Mouse (Mus musculus) embryonic facial prominence, embryonic 13.5 days (tissue): ENCODE results near the gene Zdhhc24. TPM values are rescaled to one million over a fixed set of nuclear protein-coding genes. Genes with fewer than 3 reads are reported as not detected.

Experiments
- ATAC-seq: fragments of 200-750 bp; cut with Nextera tagmentation; 2 replicates; pipeline ENCODE4 v1.8.0; 2017; ENCODE audit warnings: low read depth; ENCODE audit not compliant: insufficient number of reproducible peaks, insufficient read depth, low FRiP score, low TSS enrichment
- H3K27ac ChIP-seq: fragments of 300-500 bp; sonication (generic); 2 replicates; pipeline ENCODE4 v1.5.1; 2015; ENCODE audit warnings: moderate library complexity, mild to moderate bottlenecking, inconsistent platforms
- H3K27me3 ChIP-seq: fragments of 300-500 bp; sonication (generic); 2 replicates; pipeline ENCODE4 v1.6.1; 2015; ENCODE audit warnings: mild to moderate bottlenecking, inconsistent platforms
- H3K36me3 ChIP-seq: fragments of 300-500 bp; sonication (generic); 2 replicates; pipeline ENCODE4 v1.6.1; 2015; ENCODE audit warnings: mild to moderate bottlenecking, inconsistent platforms
- H3K4me1 ChIP-seq: fragments of 300-500 bp; sonication (generic); 2 replicates; pipeline ENCODE4 v1.6.1; 2015; ENCODE audit warnings: inconsistent platforms
- H3K4me2 ChIP-seq: fragments of 300-500 bp; sonication (generic); 2 replicates; pipeline ENCODE4 v1.6.1; 2015; ENCODE audit warnings: moderate library complexity, mild to moderate bottlenecking, inconsistent platforms
- H3K4me3 ChIP-seq: fragments of 300-500 bp; sonication (generic); 2 replicates; pipeline ENCODE4 v1.5.1; 2015; ENCODE audit warnings: mild to moderate bottlenecking, inconsistent platforms
- H3K9ac ChIP-seq: fragments of 300-500 bp; sonication (generic); 2 replicates; pipeline ENCODE4 v1.6.1; 2015; ENCODE audit warnings: mild to moderate bottlenecking, inconsistent platforms
- H3K9me3 ChIP-seq: fragments of 300-500 bp; sonication (generic); 2 replicates; pipeline ENCODE4 v1.6.1; 2016; ENCODE audit warnings: inconsistent platforms
- WGBS: fragments of 180-500 bp; shearing (Covaris S2); methylation state at CpG from one replicate; pipeline ENCODE4 v1.1.7; 2015; ENCODE audit warnings: mixed read lengths; 5-methylcytosine and 5-hydroxymethylcytosine counted together
- polyA plus RNA-seq: library from polyadenylated mRNA; unstranded; fragments of >200 nt; fragmentation: Nextera tagmentation; extraction: Ambion mirVana; gene quantifications from 2 replicates; pipeline ENCODE4 v1.2.1, GENCODE M21; 2015

The Zdhhc24 gene
- polyA plus RNA-seq, 1 experiment from 2014 or later: 10.4 TPM

- no peak for ATAC-seq
- H3K9me3 ChIP-seq: no peaks in the 10 kb centered on the region
- WGBS: 2% methylated on average over 17 of the region's 17 CpGs
Measured at GRCm38 (mm10) chr19:4877785-4878184, 683 bp upstream of the Zdhhc24 start, which contains the start of gene Actn3. Actn3 (minus strand) TSS chr19:4877909.

GRCm38 (mm10) chr19:4879324-4879703 is 846 bp downstream of the Zdhhc24 start:
- no peak for ATAC-seq
- Histone ChIP-seq H3K36me3 (peaks cover 9% of the 10 kb centered on the region; the same call in 1 of the 2 replicates), H3K9ac (peak overlapping the region; percentile 89)

More at GRCm38 (mm10) chr19:4877785-4878184, 683 bp upstream of the Zdhhc24 start, which contains the start of gene Actn3:
- H3K4me1 ChIP-seq: peaks cover 16% of the 10 kb centered on the region
- H3K36me3 ChIP-seq: no peaks in the 10 kb centered on the region
- H3K9ac ChIP-seq: peak within 1 kb of the TSS; percentile 89
- H3K27ac ChIP-seq: peak within 1 kb of the TSS; percentile 75
- peak within 1 kb of the TSS; percentile 94 for H3K4me3 ChIP-seq
- H3K27me3 ChIP-seq: peaks cover 4% of the 10 kb centered on the region; the same call in 1 of the 2 replicates
- peak within 1 kb of the TSS; percentile 89 for H3K4me2 ChIP-seq

GRCm38 (mm10) chr19:4883961-4884360 is 5.5 kb downstream of the Zdhhc24 start:
- no peaks in the 10 kb centered on the region for H3K9me3 ChIP-seq
- H3K4me1 ChIP-seq: peaks cover 5% of the 10 kb centered on the region; the same call in 1 of the 2 replicates
- H3K4me2 ChIP-seq: no peak overlapping the region
- no peak overlapping the region for H3K4me3 ChIP-seq
- H3K27ac ChIP-seq: no peak overlapping the region
- H3K27me3 ChIP-seq: no peaks in the 10 kb centered on the region
- no peak overlapping the region for H3K9ac ChIP-seq
- no peak for ATAC-seq
- 89% methylated on average over 4 of the region's 4 CpGs for WGBS
- peaks cover 9% of the 10 kb centered on the region; the same call in 1 of the 2 replicates for H3K36me3 ChIP-seq

More at GRCm38 (mm10) chr19:4879324-4879703, 846 bp downstream of the Zdhhc24 start:
- Histone ChIP-seq H3K4me3 (peak overlapping the region; percentile 94), H3K4me1 (peaks cover 16% of the 10 kb centered on the region), H3K27ac (no peak overlapping the region), H3K27me3 (peaks cover 4% of the 10 kb centered on the region; the same call in 1 of the 2 replicates), H3K9me3 (no peaks in the 10 kb centered on the region), H3K4me2 (peak overlapping the region; percentile 89)
- 38% methylated on average over 10 of the region's 10 CpGs for WGBS

- Histone ChIP-seq H3K27me3 (no peaks in the 10 kb centered on the region), H3K36me3 (peaks cover 32% of the 10 kb centered on the region), H3K9ac (no peak overlapping the region), H3K4me1 (no peaks in the 10 kb centered on the region), H3K4me3 (no peak overlapping the region), H3K27ac (no peak overlapping the region), H3K9me3 (no peaks in the 10 kb centered on the region), H3K4me2 (no peak overlapping the region)
- no peak for ATAC-seq
- 85% methylated on average over 10 of the region's 10 CpGs for WGBS
Measured at GRCm38 (mm10) chr19:4889791-4890190, 11.3 kb downstream of the Zdhhc24 start.

GRCm38 (mm10) chr19:4891798-4892197 is 13.3 kb downstream of the Zdhhc24 start:
- Histone ChIP-seq H3K4me1 (no peaks in the 10 kb centered on the region), H3K9me3 (no peaks in the 10 kb centered on the region), H3K4me2 (no peak overlapping the region), H3K36me3 (peaks cover 32% of the 10 kb centered on the region), H3K4me3 (no peak overlapping the region), H3K9ac (no peak overlapping the region), H3K27ac (no peak overlapping the region), H3K27me3 (no peaks in the 10 kb centered on the region)
- WGBS: 80% methylated on average over 3 of the region's 3 CpGs
- no peak for ATAC-seq

GRCm38 (mm10) chr19:4896780-4897520 is 18.5 kb downstream of the Zdhhc24 start:
- Histone ChIP-seq H3K27ac (no peak overlapping the region), H3K9ac (no peak overlapping the region), H3K4me3 (no peak overlapping the region), H3K4me1 (no peaks in the 10 kb centered on the region), H3K9me3 (no peaks in the 10 kb centered on the region), H3K4me2 (no peak overlapping the region), H3K36me3 (peaks cover 20% of the 10 kb centered on the region), H3K27me3 (no peaks in the 10 kb centered on the region)
- ATAC-seq: no peak
- 51% methylated on average over 21 of the region's 21 CpGs for WGBS

GRCm38 (mm10) chr19:4898972-4899371 is 20.5 kb downstream of the Zdhhc24 start:
- Histone ChIP-seq H3K36me3 (peaks cover 23% of the 10 kb centered on the region), H3K27ac (no peak overlapping the region), H3K27me3 (no peaks in the 10 kb centered on the region), H3K9ac (no peak overlapping the region), H3K4me3 (no peak overlapping the region), H3K9me3 (no peaks in the 10 kb centered on the region), H3K4me1 (no peaks in the 10 kb centered on the region), H3K4me2 (no peak overlapping the region)
- no peak for ATAC-seq
- 62% methylated on average over 9 of the region's 9 CpGs for WGBS

GRCm38 (mm10) chr19:4899888-4900287 is 21.4 kb downstream of the Zdhhc24 start:
- no peaks in the 10 kb centered on the region for H3K4me1 ChIP-seq
- no peak overlapping the region for H3K27ac ChIP-seq
- WGBS: 79% methylated on average over 3 of the region's 3 CpGs
- no peak overlapping the region for H3K4me2 ChIP-seq
- no peak for ATAC-seq
- no peak overlapping the region for H3K9ac ChIP-seq
- H3K36me3 ChIP-seq: peaks cover 23% of the 10 kb centered on the region
- no peaks in the 10 kb centered on the region for H3K27me3 ChIP-seq
- no peak overlapping the region for H3K4me3 ChIP-seq
- H3K9me3 ChIP-seq: no peaks in the 10 kb centered on the region

- peak within 1 kb of the TSS; percentile 61 for H3K4me2 ChIP-seq
- H3K9me3 ChIP-seq: no peaks in the 10 kb centered on the region
- peaks cover 6% of the 10 kb centered on the region; the same call in 1 of the 2 replicates for H3K4me1 ChIP-seq
- no peak within 1 kb of the TSS for H3K27ac ChIP-seq
- H3K27me3 ChIP-seq: no peaks in the 10 kb centered on the region
- peak within 1 kb of the TSS; percentile 65 for H3K4me3 ChIP-seq
- H3K9ac ChIP-seq: peak within 1 kb of the TSS; percentile 75
- 7% methylated on average over 31 of the region's 31 CpGs for WGBS
- peak; percentile 62; the same call in 1 of the 2 replicates for ATAC-seq
- H3K36me3 ChIP-seq: peaks cover 51% of the 10 kb centered on the region
Measured at GRCm38 (mm10) chr19:4905979-4906794, 27.7 kb downstream of the Zdhhc24 start, which contains the start of gene Bbs1. Bbs1 (minus strand) TSS chr19:4906628.

- no peaks in the 10 kb centered on the region for H3K27me3 ChIP-seq
- WGBS: 86% methylated on average over 4 of the region's 4 CpGs
- no peak for ATAC-seq
- peaks cover 6% of the 10 kb centered on the region; the same call in 1 of the 2 replicates for H3K4me1 ChIP-seq
- peaks cover 60% of the 10 kb centered on the region for H3K36me3 ChIP-seq
- H3K27ac ChIP-seq: no peak overlapping the region
- H3K9ac ChIP-seq: no peak overlapping the region
- H3K4me2 ChIP-seq: no peak overlapping the region
- H3K4me3 ChIP-seq: no peak overlapping the region
- no peaks in the 10 kb centered on the region for H3K9me3 ChIP-seq
Measured at GRCm38 (mm10) chr19:4908107-4908506, 29.6 kb downstream of the Zdhhc24 start.

- Histone ChIP-seq H3K9ac (no peak overlapping the region), H3K4me2 (no peak overlapping the region), H3K36me3 (peaks cover 70% of the 10 kb centered on the region), H3K9me3 (no peaks in the 10 kb centered on the region), H3K27ac (no peak overlapping the region), H3K4me3 (no peak overlapping the region), H3K27me3 (no peaks in the 10 kb centered on the region), H3K4me1 (peaks cover 6% of the 10 kb centered on the region; the same call in 1 of the 2 replicates)
- ATAC-seq: no peak
- WGBS: 90% methylated on average over 7 of the region's 7 CpGs
Measured at GRCm38 (mm10) chr19:4909376-4909775, 30.9 kb downstream of the Zdhhc24 start.
